Mouse (Mus musculus): ENCODE results near the gene Golph3. TPM values are rescaled to one million over a fixed set of nuclear protein-coding genes. Genes with fewer than 3 reads are reported as not detected.
A peak's percentile ranks its signal among the peaks of the same experiment; 100 is the strongest.
"Not testable (repeated sequence)": the region's sequence is repeated elsewhere in the genome, so short reads cannot be mapped to it uniquely, and the experiment has no call there.

Golph3 gene
- polyA plus RNA-seq, 1 experiment from 2014 or later, result 116 TPM

DNA sequence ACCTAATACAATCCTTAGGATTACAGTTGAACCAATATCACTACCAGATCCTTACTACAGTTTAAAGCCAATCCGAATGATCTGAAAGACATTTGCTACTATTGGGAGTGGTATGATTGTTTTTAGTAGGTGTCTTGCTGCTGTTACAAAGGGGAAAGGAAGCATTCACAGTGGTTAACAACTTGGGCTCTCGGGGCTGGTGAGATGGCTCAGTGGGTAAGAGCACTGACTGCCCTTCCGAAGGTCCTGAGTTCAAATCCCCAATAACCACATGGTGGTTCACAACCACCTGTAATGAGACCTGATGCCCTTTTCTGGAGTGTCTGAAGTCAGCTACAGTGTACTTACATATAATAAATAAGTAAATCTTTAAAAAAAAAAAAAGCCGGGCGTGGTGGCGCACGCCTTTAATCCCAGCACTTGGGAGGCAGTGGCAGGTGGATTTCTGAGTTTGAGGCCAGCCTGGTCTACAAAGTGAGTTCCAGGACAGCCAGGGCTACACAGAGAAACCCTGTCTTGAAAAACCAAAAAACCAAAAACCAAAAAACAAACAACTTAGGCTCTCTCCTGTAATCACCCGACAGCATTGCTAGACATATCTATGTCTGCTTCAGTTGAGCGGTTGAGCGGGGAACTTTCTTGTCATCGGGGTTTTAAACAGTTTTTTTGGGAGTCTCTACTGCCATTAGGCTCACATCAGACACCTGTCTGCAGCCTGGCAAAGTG lies 45.5 kb downstream of the Golph3 start:
- not testable (repeated sequence) for H3K27me3 ChIP-seq (ENCODE audit: control insufficient read depth, insufficient read depth, low read length); H3K4me2 ChIP-seq (replicated peaks; ENCODE audit: low read depth, low read length); H3K9me3 ChIP-seq (ENCODE audit: control insufficient read depth, low read length); H3K4me1 ChIP-seq (ENCODE audit: control insufficient read depth, insufficient read depth, low read length); H3K9ac ChIP-seq (ENCODE audit: low read depth, low read length); H3K27ac ChIP-seq (ENCODE audit: low read depth, low read length); H3K4me3 ChIP-seq (ENCODE audit: low read length); ATAC-seq (ENCODE audit: low FRiP score, low TSS enrichment)
- 91% methylated on average over 11 of the region's 11 CpGs for WGBS
- H3K36me3 ChIP-seq (ENCODE audit: control insufficient read depth, insufficient read depth, low read length), result peaks cover 15% of the 10 kb centered on the region; the same call in 1 of the 2 replicates

DNA sequence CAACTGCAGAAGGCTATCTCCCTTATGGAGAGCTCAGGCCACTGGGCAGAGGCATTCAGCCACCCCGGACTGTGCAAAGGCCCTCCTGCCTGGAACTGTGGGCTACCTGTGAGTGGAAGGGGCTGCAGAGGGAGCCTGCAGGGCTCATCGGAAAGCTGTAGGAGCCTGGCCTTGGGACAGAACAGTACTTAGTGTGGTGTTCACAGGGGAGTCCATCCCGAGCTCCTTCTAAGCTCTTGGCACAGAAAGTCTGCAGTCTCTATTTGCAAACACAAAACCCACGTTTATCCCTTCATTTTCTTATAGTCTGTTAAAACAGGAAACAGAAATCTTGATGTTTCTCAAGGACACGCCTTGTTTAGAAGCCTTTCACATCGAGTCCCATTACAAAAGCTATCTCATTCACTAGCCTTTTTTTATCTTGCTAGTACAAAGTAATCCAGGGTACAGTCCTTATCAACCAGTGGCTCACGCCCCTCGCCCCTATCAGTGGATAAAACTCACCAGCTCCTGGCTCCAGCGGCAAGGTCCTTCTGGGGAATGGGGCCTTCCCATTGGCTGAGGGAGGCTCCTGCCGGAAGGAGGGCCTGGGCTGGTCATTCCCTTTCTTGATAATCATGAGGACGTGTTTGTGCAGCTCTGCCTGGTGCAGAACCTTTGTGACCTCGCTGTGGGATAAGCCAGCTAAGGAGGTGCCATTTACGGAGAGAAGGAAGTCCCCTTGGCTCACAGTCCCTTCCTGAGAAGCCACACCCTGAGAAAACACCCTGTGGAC lies 46.2 kb downstream of the Golph3 start:
- peaks cover 13% of the 10 kb centered on the region; the same call in 1 of the 2 replicates for H3K36me3 ChIP-seq (ENCODE audit: control insufficient read depth, insufficient read depth, low read length)
- H3K9me3 ChIP-seq (ENCODE audit: control insufficient read depth, low read length), result no peaks in the 10 kb centered on the region
- no peak overlapping the region for H3K4me2 ChIP-seq (replicated peaks; ENCODE audit: low read depth, low read length)
- H3K9ac ChIP-seq (ENCODE audit: low read depth, low read length), result no peak overlapping the region
- H3K4me3 ChIP-seq (ENCODE audit: low read length), result no peak overlapping the region
- no peak overlapping the region for H3K27ac ChIP-seq (ENCODE audit: low read depth, low read length)
- no peak for ATAC-seq (ENCODE audit: low FRiP score, low TSS enrichment)
- H3K27me3 ChIP-seq (ENCODE audit: control insufficient read depth, insufficient read depth, low read length), result no peaks in the 10 kb centered on the region
- WGBS, result 66% methylated on average over 13 of the region's 13 CpGs
- no peaks in the 10 kb centered on the region for H3K4me1 ChIP-seq (ENCODE audit: control insufficient read depth, insufficient read depth, low read length)

DNA sequence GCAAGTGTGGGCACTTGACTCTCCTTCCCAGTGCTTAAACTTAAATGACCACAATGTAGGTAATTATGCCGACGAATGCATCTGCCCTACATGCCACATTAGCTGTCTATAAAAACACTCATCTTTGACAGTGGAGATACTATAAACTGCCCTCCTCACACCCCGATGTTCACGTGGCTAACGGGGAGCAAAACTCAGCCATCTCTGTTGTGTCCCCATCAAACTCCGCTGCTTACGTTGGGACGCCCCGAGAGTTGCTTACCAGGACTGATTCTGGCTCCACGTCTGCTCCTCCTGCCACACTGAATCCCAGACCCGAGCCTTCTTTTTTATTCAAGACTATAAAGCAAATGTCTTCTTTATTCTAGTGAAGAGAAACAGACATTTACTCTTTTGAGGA lies 47.1 kb downstream of the Golph3 start:
- Histone ChIP-seq H3K9me3 (ENCODE audit: control insufficient read depth, low read length) (no peaks in the 10 kb centered on the region), H3K4me2 (replicated peaks; ENCODE audit: low read depth, low read length) (no peak overlapping the region), H3K4me3 (ENCODE audit: low read length) (no peak overlapping the region), H3K4me1 (ENCODE audit: control insufficient read depth, insufficient read depth, low read length) (no peaks in the 10 kb centered on the region), H3K27me3 (ENCODE audit: control insufficient read depth, insufficient read depth, low read length) (no peaks in the 10 kb centered on the region), H3K9ac (ENCODE audit: low read depth, low read length) (no peak overlapping the region), H3K36me3 (ENCODE audit: control insufficient read depth, insufficient read depth, low read length) (peaks cover 18% of the 10 kb centered on the region; the same call in 1 of the 2 replicates), H3K27ac (ENCODE audit: low read depth, low read length) (no peak overlapping the region)
- no peak for ATAC-seq (ENCODE audit: low FRiP score, low TSS enrichment)
- WGBS, result 88% methylated on average over 11 of the region's 11 CpGs

DNA sequence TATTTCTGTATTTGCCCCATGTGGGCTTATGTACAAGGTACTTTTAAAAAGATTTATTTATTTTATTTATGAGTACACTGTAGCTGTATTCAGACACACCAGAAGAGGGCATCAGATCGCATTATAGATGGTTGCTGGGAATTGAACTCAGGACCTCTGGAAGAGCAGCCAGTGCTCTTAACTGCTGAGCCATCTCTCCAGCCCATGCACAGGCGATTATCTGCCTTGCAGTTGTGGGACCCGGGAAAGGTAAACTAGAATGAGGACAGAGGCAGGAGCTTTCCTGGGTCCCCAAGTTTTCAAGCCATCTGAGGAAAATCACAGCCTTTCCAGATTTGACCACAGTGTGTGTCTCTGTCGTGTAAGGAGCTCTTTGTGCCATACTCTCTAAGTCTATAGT lies 47.6 kb downstream of the Golph3 start:
- H3K4me2 ChIP-seq (replicated peaks; ENCODE audit: low read depth, low read length), result no peak overlapping the region
- H3K27ac ChIP-seq (ENCODE audit: low read depth, low read length), result no peak overlapping the region
- H3K27me3 ChIP-seq (ENCODE audit: control insufficient read depth, insufficient read depth, low read length), result no peaks in the 10 kb centered on the region
- peaks cover 4% of the 10 kb centered on the region; the same call in 1 of the 2 replicates for H3K4me1 ChIP-seq (ENCODE audit: control insufficient read depth, insufficient read depth, low read length)
- H3K36me3 ChIP-seq (ENCODE audit: control insufficient read depth, insufficient read depth, low read length), result peaks cover 18% of the 10 kb centered on the region; the same call in 1 of the 2 replicates
- 86% methylated on average over 4 of the region's 4 CpGs for WGBS
- no peak for ATAC-seq (ENCODE audit: low FRiP score, low TSS enrichment)
- no peaks in the 10 kb centered on the region for H3K9me3 ChIP-seq (ENCODE audit: control insufficient read depth, low read length)
- no peak overlapping the region for H3K9ac ChIP-seq (ENCODE audit: low read depth, low read length)
- H3K4me3 ChIP-seq (ENCODE audit: low read length), result no peak overlapping the region

DNA sequence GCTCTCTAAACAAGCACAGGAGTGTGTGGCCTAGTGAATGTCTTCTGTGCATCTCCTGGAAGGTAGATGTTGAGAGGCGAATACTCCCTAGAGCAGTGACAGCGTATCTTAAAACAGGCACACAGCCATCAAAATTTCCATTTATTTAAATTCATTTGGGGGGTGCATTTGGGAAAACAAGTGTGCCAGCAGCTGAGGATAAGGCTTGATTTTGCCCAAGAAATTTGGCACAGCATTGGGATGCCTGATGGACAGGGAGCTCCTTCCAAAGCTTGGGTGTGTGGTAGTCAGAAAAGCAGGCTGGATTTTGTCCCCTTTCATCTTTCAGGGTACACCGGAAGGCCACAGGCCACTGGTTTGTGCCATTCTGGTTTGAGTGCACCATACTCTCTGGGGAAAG lies 48.8 kb downstream of the Golph3 start:
- Histone ChIP-seq H3K27ac (ENCODE audit: low read depth, low read length) (no peak overlapping the region), H3K9me3 (ENCODE audit: control insufficient read depth, low read length) (no peaks in the 10 kb centered on the region), H3K36me3 (ENCODE audit: control insufficient read depth, insufficient read depth, low read length) (peaks cover 18% of the 10 kb centered on the region; the same call in 1 of the 2 replicates), H3K4me1 (ENCODE audit: control insufficient read depth, insufficient read depth, low read length) (peaks cover 9% of the 10 kb centered on the region; the same call in 1 of the 2 replicates), H3K4me2 (replicated peaks; ENCODE audit: low read depth, low read length) (no peak overlapping the region), H3K27me3 (ENCODE audit: control insufficient read depth, insufficient read depth, low read length) (no peaks in the 10 kb centered on the region), H3K4me3 (ENCODE audit: low read length) (no peak overlapping the region), H3K9ac (ENCODE audit: low read depth, low read length) (no peak overlapping the region)
- ATAC-seq (ENCODE audit: low FRiP score, low TSS enrichment), result no peak
- WGBS, result 97% methylated on average over 3 of the region's 3 CpGs

DNA sequence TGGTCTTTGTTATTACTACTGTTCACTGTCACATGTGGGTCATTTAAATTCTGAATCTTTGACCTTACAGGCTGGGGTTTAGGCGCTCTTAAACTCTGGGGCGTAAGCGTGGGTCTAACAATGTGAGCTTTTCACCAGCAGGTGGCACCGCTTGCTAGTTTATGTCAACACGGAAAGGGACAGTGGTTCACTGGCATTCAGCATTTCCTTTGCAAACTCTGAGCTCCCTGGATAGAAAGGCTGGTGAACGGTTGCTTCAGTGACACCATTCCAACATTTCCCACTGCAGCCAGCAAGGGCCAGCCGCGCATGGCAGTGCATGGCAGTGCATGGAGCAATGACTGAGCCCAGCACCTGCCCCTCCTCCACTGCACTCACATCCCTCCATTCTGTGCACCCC lies 49.9 kb downstream of the Golph3 start:
- no peak overlapping the region for H3K27ac ChIP-seq (ENCODE audit: low read depth, low read length)
- no peak overlapping the region for H3K4me3 ChIP-seq (ENCODE audit: low read length)
- ATAC-seq (ENCODE audit: low FRiP score, low TSS enrichment), result peak; percentile 68
- H3K9ac ChIP-seq (ENCODE audit: low read depth, low read length), result no peak overlapping the region
- H3K4me2 ChIP-seq (replicated peaks; ENCODE audit: low read depth, low read length), result no peak overlapping the region
- peaks cover 13% of the 10 kb centered on the region; the same call in 1 of the 2 replicates for H3K36me3 ChIP-seq (ENCODE audit: control insufficient read depth, insufficient read depth, low read length)
- no peaks in the 10 kb centered on the region for H3K27me3 ChIP-seq (ENCODE audit: control insufficient read depth, insufficient read depth, low read length)
- no peaks in the 10 kb centered on the region for H3K9me3 ChIP-seq (ENCODE audit: control insufficient read depth, low read length)
- WGBS, result 7% methylated on average over 8 of the region's 8 CpGs
- peaks cover 15% of the 10 kb centered on the region for H3K4me1 ChIP-seq (ENCODE audit: control insufficient read depth, insufficient read depth, low read length)

DNA sequence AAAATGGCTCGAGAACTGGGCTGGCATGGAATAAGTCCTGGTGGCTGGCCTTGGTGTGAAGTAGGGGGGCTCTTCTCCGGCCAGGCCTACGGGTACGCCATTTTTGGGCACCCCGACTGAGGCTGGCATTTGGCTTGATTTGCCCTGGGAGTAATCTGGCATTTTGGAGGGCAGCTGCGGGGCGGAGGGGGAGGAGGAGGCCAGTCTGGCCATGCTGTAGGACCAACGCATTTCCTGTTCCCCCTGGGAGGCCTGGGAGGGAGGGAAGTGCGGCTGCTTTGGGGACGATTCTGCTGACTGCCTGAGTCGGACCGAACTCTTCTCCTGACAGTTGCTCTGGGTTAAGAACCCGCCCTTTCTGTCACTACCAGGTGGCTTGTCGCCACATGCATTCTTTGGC lies 52.2 kb downstream of the Golph3 start:
- 71% methylated on average over 14 of the region's 14 CpGs for WGBS
- H3K9ac ChIP-seq (ENCODE audit: low read depth, low read length), result no peak overlapping the region
- H3K27ac ChIP-seq (ENCODE audit: low read depth, low read length), result no peak overlapping the region

DNA sequence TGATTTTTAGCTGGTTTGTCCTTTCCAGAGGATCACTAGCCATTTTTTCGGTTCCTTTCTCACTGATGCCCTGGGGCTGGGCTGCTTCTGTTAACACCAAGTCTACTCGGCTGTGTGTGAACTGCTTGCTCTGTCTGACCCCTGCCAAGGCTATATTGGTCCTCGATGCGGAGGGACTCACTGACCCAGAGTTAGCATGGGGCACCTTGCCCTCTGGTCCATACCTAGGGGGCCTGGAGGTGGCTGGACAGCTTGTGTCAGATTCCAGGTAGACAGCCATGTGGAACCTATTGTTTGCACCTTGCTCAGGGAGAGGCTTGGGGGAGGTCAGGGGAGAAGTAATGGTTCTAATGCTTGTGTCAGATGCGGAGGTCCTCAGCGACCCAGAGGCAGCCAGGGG lies 52.7 kb downstream of the Golph3 start:
- ATAC-seq (ENCODE audit: low FRiP score, low TSS enrichment), result peak; percentile 47; the same call in 1 of the 2 replicates
- WGBS, result 40% methylated on average over 6 of the region's 6 CpGs
- Histone ChIP-seq H3K4me2 (replicated peaks; ENCODE audit: low read depth, low read length) (no peak overlapping the region), H3K4me3 (ENCODE audit: low read length) (no peak overlapping the region), H3K9ac (ENCODE audit: low read depth, low read length) (no peak overlapping the region), H3K27me3 (ENCODE audit: control insufficient read depth, insufficient read depth, low read length) (no peaks in the 10 kb centered on the region), H3K27ac (ENCODE audit: low read depth, low read length) (no peak overlapping the region), H3K36me3 (ENCODE audit: control insufficient read depth, insufficient read depth, low read length) (peaks cover 9% of the 10 kb centered on the region; the same call in 1 of the 2 replicates), H3K4me1 (ENCODE audit: control insufficient read depth, insufficient read depth, low read length) (peaks cover 17% of the 10 kb centered on the region), H3K9me3 (ENCODE audit: control insufficient read depth, low read length) (no peaks in the 10 kb centered on the region)

More for the DNA sequence above, 52.2 kb downstream of the Golph3 start:
- Histone ChIP-seq H3K36me3 (ENCODE audit: control insufficient read depth, insufficient read depth, low read length) (peaks cover 9% of the 10 kb centered on the region; the same call in 1 of the 2 replicates), H3K27me3 (ENCODE audit: control insufficient read depth, insufficient read depth, low read length) (no peaks in the 10 kb centered on the region), H3K4me3 (ENCODE audit: low read length) (no peak overlapping the region), H3K4me1 (ENCODE audit: control insufficient read depth, insufficient read depth, low read length) (peaks cover 17% of the 10 kb centered on the region), H3K4me2 (replicated peaks; ENCODE audit: low read depth, low read length) (no peak overlapping the region), H3K9me3 (ENCODE audit: control insufficient read depth, low read length) (no peaks in the 10 kb centered on the region)
- no peak for ATAC-seq (ENCODE audit: low FRiP score, low TSS enrichment)

DNA sequence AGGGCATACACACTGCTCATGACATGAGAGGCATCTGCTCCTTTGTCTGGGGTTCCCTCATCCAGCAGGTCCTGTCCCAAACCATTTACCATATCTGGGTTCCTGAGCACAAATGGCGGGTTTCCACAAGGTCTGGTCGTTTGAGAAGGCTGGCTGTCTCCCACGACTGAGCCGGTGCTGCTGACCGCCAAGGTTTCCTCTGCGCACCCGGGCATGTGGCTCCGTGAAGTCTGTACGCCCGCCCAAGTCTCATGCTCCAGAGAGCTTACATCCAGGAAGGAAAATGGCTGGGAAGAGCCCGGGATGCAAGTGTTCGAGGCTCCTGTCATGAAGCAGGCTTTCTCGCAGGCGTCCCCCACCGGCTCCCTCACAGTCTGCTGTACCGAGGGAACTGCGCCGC lies 53.7 kb downstream of the Golph3 start:
- H3K9ac ChIP-seq (ENCODE audit: low read depth, low read length), result peak overlapping the region; percentile 38; the same call in 1 of the 2 replicates
- 58% methylated on average over 18 of the region's 18 CpGs for WGBS
- ATAC-seq (ENCODE audit: low FRiP score, low TSS enrichment), result no peak
- no peaks in the 10 kb centered on the region for H3K9me3 ChIP-seq (ENCODE audit: control insufficient read depth, low read length)
- H3K36me3 ChIP-seq (ENCODE audit: control insufficient read depth, insufficient read depth, low read length), result peaks cover 9% of the 10 kb centered on the region; the same call in 1 of the 2 replicates
- no peaks in the 10 kb centered on the region for H3K27me3 ChIP-seq (ENCODE audit: control insufficient read depth, insufficient read depth, low read length)
- peaks cover 17% of the 10 kb centered on the region for H3K4me1 ChIP-seq (ENCODE audit: control insufficient read depth, insufficient read depth, low read length)
- no peak overlapping the region for H3K27ac ChIP-seq (ENCODE audit: low read depth, low read length)
- peak overlapping the region; percentile 15; the same call in 1 of the 2 replicates for H3K4me3 ChIP-seq (ENCODE audit: low read length)
- H3K4me2 ChIP-seq (replicated peaks; ENCODE audit: low read depth, low read length), result peak overlapping the region; percentile 44

Data from kidney, embryonic 14.5 days (tissue).